Mouse (Mus musculus) lung, embryonic 16.5 days (tissue): ENCODE results near the gene Exoc4. TPM values are rescaled to one million over a fixed set of nuclear protein-coding genes. Genes with fewer than 3 reads are reported as not detected.

Experiments
- ATAC-seq: fragments of 200-750 bp; cut with Nextera tagmentation; 2 replicates; pipeline ENCODE4 v1.8.0; 2017; ENCODE audit warnings: low read depth, mild to moderate bottlenecking, moderate library complexity
- H3K27ac ChIP-seq: fragments of 300-500 bp; sonication (generic); 2 replicates; pipeline ENCODE4 v1.5.1; 2014; ENCODE audit warnings: mild to moderate bottlenecking, control low read depth, low read length
- H3K27me3 ChIP-seq: fragments of 300-500 bp; sonication (generic); 2 replicates; pipeline ENCODE4 v1.6.1; 2014; ENCODE audit warnings: low read depth, low read length, mixed read lengths; ENCODE audit not compliant: control insufficient read depth, insufficient read depth
- H3K36me3 ChIP-seq: fragments of 300-500 bp; sonication (generic); 2 replicates; pipeline ENCODE4 v1.6.1; 2014; ENCODE audit warnings: low read length; ENCODE audit not compliant: control insufficient read depth, insufficient read depth
- H3K4me1 ChIP-seq: fragments of 300-500 bp; sonication (generic); replicated peaks from 2 replicates; pipeline ENCODE4 v1.6.1; 2014; ENCODE audit warnings: low read length, mixed read lengths; ENCODE audit not compliant: control insufficient read depth, insufficient read depth
- H3K4me2 ChIP-seq: fragments of 300-500 bp; sonication (generic); 2 replicates; pipeline ENCODE4 v1.6.1; 2014; ENCODE audit warnings: low read depth, low read length, control low read depth
- H3K4me3 ChIP-seq: fragments of 300-500 bp; sonication (generic); 2 replicates; pipeline ENCODE4 v1.5.1; 2014; ENCODE audit warnings: mild to moderate bottlenecking, low read length, control low read depth
- H3K9ac ChIP-seq: fragments of 300-500 bp; sonication (generic); 2 replicates; pipeline ENCODE4 v1.6.1; 2014; ENCODE audit warnings: low read length, control low read depth
- H3K9me3 ChIP-seq: fragments of 300-500 bp; sonication (generic); 2 replicates; pipeline ENCODE4 v1.6.1; 2016; ENCODE audit warnings: low read length; ENCODE audit not compliant: control insufficient read depth
- WGBS: fragments of 180-500 bp; shearing (Covaris S2); extraction: QIAGEN DNeasy Blood & Tissue Kit; methylation state at CpG from one replicate; pipeline ENCODE4 v1.1.7; 2014; 5-methylcytosine and 5-hydroxymethylcytosine counted together
- polyA plus RNA-seq: library from polyadenylated mRNA; unstranded; fragments of >200 nt; fragmentation: Nextera tagmentation; extraction: Ambion mirVana; gene quantifications from 2 replicates; pipeline ENCODE4 v1.2.1, GENCODE M21; 2015

Exoc4 gene
- polyA plus RNA-seq, 1 experiment from 2014 or later = 36.8 TPM

- Histone ChIP-seq H3K27ac (no peak overlapping the region), H3K9ac (no peak overlapping the region), H3K9me3 (no peaks in the 10 kb centered on the region), H3K4me2 (no peak overlapping the region), H3K4me3 (no peak overlapping the region), H3K4me1 (no peaks in the 10 kb centered on the region), H3K36me3 (no peaks in the 10 kb centered on the region), H3K27me3 (no peaks in the 10 kb centered on the region)
- WGBS = 77% methylated on average over 5 of the region's 5 CpGs
- ATAC-seq = no peak
Measured at GRCm38 (mm10) chr6:33257076-33257789, 8.3 kb downstream of the Exoc4 start.

GRCm38 (mm10) chr6:33259926-33260325 lies 11.0 kb downstream of the Exoc4 start:
- Histone ChIP-seq H3K9ac (no peak overlapping the region), H3K27ac (no peak overlapping the region), H3K27me3 (no peaks in the 10 kb centered on the region), H3K4me3 (no peak overlapping the region), H3K4me2 (no peak overlapping the region), H3K36me3 (no peaks in the 10 kb centered on the region), H3K4me1 (peaks cover 10% of the 10 kb centered on the region), H3K9me3 (no peaks in the 10 kb centered on the region)
- ATAC-seq = no peak
- WGBS = 85% methylated on average over 5 of the region's 5 CpGs

- H3K36me3 ChIP-seq = peaks cover 7% of the 10 kb centered on the region
- H3K9ac ChIP-seq = no peak overlapping the region
- no peaks in the 10 kb centered on the region for H3K27me3 ChIP-seq
- peaks cover 10% of the 10 kb centered on the region for H3K4me1 ChIP-seq
- ATAC-seq = no peak
- 73% methylated on average over 3 of the region's 3 CpGs for WGBS
- no peak overlapping the region for H3K4me2 ChIP-seq
- H3K9me3 ChIP-seq = no peaks in the 10 kb centered on the region
- no peak overlapping the region for H3K4me3 ChIP-seq
- H3K27ac ChIP-seq = no peak overlapping the region
Measured at GRCm38 (mm10) chr6:33261606-33262005, 12.7 kb downstream of the Exoc4 start.

- H3K36me3 ChIP-seq = peaks cover 7% of the 10 kb centered on the region
- H3K4me1 ChIP-seq = peaks cover 10% of the 10 kb centered on the region
- no peaks in the 10 kb centered on the region for H3K9me3 ChIP-seq
- no peak overlapping the region for H3K27ac ChIP-seq
- no peak overlapping the region for H3K9ac ChIP-seq
- no peaks in the 10 kb centered on the region for H3K27me3 ChIP-seq
- H3K4me3 ChIP-seq = no peak overlapping the region
- ATAC-seq = no peak
- WGBS = 28% methylated on average over 5 of the region's 5 CpGs
- H3K4me2 ChIP-seq = 0 out of 2 replicates have a peak overlapping the region, but pooled peaks have one; percentile 22
Measured at GRCm38 (mm10) chr6:33263950-33264349, 15.1 kb downstream of the Exoc4 start.

GRCm38 (mm10) chr6:33264388-33264787 lies 15.5 kb downstream of the Exoc4 start:
- Histone ChIP-seq H3K27me3 (no peaks in the 10 kb centered on the region), H3K36me3 (peaks cover 7% of the 10 kb centered on the region), H3K4me1 (peaks cover 10% of the 10 kb centered on the region), H3K9me3 (no peaks in the 10 kb centered on the region), H3K4me2 (no peak overlapping the region), H3K4me3 (no peak overlapping the region), H3K9ac (no peak overlapping the region), H3K27ac (no peak overlapping the region)
- peak; percentile 64 for ATAC-seq
- 54% methylated on average over 2 of the region's 2 CpGs for WGBS

GRCm38 (mm10) chr6:33267571-33267970 lies 18.7 kb downstream of the Exoc4 start:
- no peak overlapping the region for H3K9ac ChIP-seq
- no peak for ATAC-seq
- H3K36me3 ChIP-seq = peaks cover 9% of the 10 kb centered on the region
- H3K4me1 ChIP-seq = peaks cover 9% of the 10 kb centered on the region
- H3K9me3 ChIP-seq = no peaks in the 10 kb centered on the region
- H3K4me3 ChIP-seq = no peak overlapping the region
- no peak overlapping the region for H3K4me2 ChIP-seq
- no peak overlapping the region for H3K27ac ChIP-seq
- H3K27me3 ChIP-seq = no peaks in the 10 kb centered on the region
- 74% methylated on average over 6 of the region's 6 CpGs for WGBS

GRCm38 (mm10) chr6:33283523-33283922 lies 34.6 kb downstream of the Exoc4 start:
- Histone ChIP-seq H3K36me3 (no peaks in the 10 kb centered on the region), H3K9ac (no peak overlapping the region), H3K4me2 (no peak overlapping the region), H3K27ac (no peak overlapping the region), H3K9me3 (no peaks in the 10 kb centered on the region), H3K4me1 (no peaks in the 10 kb centered on the region), H3K27me3 (no peaks in the 10 kb centered on the region), H3K4me3 (no peak overlapping the region)
- ATAC-seq = no peak
- WGBS = 81% methylated on average over 3 of the region's 3 CpGs

GRCm38 (mm10) chr6:33283936-33284335 lies 35.1 kb downstream of the Exoc4 start:
- Histone ChIP-seq H3K27ac (no peak overlapping the region), H3K36me3 (no peaks in the 10 kb centered on the region), H3K4me2 (no peak overlapping the region), H3K9ac (no peak overlapping the region), H3K27me3 (no peaks in the 10 kb centered on the region), H3K9me3 (no peaks in the 10 kb centered on the region), H3K4me1 (no peaks in the 10 kb centered on the region), H3K4me3 (no peak overlapping the region)
- 81% methylated on average over 4 of the region's 4 CpGs for WGBS
- ATAC-seq = no peak

- H3K27ac ChIP-seq = no peak overlapping the region
- WGBS = 50% methylated on average over 6 of the region's 6 CpGs
- ATAC-seq = no peak
- H3K27me3 ChIP-seq = no peaks in the 10 kb centered on the region
- no peaks in the 10 kb centered on the region for H3K9me3 ChIP-seq
- no peak overlapping the region for H3K9ac ChIP-seq
- H3K4me1 ChIP-seq = no peaks in the 10 kb centered on the region
- H3K4me3 ChIP-seq = no peak overlapping the region
- no peak overlapping the region for H3K4me2 ChIP-seq
- no peaks in the 10 kb centered on the region for H3K36me3 ChIP-seq
Measured at GRCm38 (mm10) chr6:33286376-33286775, 37.5 kb downstream of the Exoc4 start.
